Mouse (Mus musculus): ENCODE results near the gene R3hdm4.

The R3hdm4 gene

GRCm38 (mm10) chr10:79924998-79925784 is 4.2 kb upstream of the R3hdm4 start:
- DNase-seq = peak; percentile 92

DNA sequence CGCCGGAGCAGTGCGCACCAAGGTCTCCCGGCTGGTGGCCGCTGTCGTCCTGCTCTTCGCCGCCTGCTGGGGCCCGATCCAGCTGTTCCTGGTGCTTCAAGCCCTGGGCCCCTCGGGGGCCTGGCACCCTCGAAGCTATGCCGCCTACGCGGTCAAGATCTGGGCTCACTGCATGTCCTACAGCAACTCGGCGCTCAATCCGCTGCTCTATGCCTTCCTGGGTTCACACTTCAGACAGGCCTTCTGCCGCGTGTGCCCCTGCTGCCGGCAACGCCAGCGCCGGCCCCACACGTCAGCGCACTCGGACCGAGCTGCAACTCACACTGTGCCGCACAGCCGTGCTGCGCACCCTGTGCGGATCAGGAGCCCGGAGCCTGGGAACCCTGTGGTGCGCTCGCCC is 564 bp upstream of the R3hdm4 start:
- no peak for DNase-seq

- DNase-seq = no peak
These were observed 735 bp downstream of the R3hdm4 start for GRCm38 (mm10) chr10:79920056-79920890.

DNA sequence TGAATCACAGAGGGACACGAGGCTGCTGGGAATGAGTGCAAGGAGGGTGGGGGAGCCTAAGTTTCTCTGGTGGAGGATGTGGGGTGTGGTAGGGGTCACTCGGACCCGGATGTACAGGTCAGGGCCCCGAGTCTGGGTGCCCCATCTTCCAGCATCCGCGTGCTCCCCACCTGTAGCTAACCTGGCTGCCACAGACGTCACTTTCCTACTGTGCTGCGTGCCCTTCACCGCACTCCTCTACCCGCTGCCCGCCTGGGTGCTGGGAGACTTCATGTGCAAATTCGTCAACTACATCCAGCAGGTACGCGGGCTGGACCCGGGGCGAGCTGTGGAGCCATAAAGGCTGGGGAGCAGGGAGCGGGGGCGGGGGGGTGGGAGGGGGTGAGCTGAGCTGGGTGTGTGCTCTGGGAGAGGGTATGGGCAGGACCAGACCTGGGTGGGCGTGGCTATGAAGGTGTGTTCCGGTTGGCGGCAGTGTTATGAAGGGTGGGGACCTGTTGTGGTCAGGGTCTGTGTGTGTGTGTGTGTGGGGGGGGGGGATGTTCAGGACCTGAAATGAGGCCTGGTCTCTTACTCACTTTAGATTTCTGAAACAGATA is 1.7 kb downstream of the R3hdm4 start:
- DNase-seq = no peak

DNA sequence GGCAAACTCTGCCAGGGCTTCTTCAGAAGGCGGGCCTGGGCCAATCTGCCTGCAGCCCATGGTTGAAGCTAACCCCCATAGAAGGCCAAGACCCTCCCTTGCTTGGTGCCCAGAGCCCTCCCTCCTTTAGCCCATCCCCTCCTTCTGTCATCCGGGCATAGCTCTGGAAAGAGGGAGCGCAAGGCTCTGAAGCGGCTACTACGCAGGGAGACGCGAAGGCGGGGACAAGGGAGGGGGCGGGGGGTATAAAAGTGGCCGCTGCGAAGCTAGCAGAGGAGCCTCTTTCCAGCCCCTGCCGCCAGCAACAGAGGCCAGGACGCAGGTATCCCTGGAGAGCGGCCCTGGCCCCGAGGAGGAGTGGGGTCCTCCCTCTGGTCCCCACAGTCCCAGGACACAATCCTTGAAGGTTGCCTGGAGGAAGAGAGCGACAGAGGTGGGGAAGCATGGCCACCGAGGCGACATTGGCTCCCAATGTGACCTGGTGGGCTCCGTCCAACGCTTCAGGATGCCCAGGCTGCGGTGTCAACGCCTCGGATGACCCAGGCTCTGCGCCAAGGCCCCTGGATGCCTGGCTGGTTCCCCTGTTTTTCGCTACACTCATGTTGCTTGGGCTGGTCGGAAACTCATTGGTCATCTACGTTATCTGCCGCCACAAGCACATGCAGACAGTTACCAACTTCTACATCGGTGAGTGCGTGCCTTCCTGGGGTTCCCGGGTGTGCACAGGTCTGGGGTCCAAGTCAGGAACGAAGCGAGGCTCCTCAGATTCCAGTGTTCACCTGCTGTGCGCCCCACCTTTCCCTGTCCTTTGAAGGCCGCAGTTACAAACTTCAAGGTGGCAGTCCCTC is 2.6 kb downstream of the R3hdm4 start:
- DNase-seq = no peak

DNA sequence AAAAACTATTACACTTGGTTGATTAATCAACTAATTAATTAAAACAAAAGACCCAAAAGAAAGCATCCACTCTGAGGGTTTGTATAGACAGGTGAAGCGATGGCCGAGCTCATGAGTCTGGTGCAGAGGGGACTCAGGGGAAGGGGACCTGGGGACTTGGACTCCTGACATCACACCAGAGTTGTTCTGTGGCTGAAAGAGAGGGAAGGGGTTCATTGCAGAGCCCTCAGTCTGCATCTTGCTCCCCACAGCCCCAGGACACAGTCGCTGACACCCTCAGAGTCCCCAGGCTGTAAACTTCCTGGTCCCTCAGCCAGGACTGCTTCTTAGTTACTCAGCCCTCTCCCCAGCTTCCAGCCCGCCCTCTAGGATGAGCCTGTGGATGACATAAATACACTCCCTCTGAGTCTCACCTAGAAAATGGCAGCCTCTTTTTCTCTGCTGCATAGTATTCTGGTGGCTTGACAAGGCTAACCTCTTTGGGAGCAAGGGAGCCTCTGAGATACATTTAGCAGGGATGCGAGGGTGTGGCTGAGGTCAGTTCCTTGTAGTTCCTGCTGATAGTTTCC is 3.4 kb downstream of the R3hdm4 start:
- no peak for DNase-seq

DNA sequence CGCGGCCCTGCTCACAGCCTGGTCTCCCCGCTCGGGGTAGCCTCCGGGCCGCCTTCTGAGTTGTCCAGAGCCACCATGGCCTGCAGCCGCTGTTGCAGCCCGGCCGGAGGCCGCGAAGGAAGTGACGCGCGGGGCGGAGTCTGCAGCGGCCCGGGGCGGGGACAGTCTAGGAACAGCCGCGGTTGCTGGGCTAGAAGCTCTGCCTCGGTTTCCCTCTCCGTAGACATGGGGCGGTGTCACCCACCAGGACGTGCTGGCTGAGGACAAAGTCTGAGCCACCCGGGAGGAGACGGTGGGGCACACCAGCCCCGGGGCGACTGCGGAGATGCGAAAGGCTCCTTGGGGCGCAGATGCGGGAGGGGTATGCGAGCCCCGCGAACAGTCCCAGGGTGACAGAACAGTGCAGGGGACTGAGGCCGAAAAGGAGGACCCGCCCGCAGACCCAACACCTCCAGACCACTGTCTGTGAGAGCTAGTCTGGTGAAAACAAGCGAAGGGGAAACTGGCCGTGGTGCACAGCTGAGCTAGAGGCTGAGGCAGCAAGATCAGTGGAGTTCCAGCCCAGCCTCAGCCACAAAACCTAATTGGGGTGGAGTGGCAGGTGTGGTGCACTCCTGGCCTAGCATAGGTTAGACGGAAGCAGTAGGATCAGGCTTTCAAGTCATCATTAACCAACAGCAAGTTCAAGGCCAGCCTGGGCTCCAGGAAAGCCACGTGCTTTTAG is 4.0 kb downstream of the R3hdm4 start, which contains the start of gene Kiss1r:
Kiss1r (plus strand) TSS at position 164 of the 724 bp plus-strand sequence.
- DNase-seq = peak; percentile 91

DNA sequence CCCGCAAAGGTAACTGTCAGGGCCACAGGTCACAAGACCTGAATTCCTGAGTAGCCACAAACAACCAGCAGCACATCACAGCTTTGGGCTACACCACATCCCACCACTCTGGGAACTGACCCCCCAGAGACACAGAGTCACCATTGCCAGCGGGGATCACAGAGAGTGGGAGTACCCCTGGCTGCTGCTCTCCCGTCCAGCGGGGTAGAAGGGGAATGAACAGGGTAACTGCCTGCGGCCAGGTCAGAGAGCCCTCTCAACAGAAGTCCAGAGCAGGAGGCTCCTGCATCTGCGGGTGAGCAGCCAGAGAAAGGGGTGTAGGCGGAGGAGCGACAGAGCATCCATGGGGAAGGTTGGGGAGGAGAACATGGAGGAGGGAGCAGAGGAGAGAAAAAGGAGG is 4.9 kb downstream of the R3hdm4 start:
- DNase-seq = peak; percentile 21

DNA sequence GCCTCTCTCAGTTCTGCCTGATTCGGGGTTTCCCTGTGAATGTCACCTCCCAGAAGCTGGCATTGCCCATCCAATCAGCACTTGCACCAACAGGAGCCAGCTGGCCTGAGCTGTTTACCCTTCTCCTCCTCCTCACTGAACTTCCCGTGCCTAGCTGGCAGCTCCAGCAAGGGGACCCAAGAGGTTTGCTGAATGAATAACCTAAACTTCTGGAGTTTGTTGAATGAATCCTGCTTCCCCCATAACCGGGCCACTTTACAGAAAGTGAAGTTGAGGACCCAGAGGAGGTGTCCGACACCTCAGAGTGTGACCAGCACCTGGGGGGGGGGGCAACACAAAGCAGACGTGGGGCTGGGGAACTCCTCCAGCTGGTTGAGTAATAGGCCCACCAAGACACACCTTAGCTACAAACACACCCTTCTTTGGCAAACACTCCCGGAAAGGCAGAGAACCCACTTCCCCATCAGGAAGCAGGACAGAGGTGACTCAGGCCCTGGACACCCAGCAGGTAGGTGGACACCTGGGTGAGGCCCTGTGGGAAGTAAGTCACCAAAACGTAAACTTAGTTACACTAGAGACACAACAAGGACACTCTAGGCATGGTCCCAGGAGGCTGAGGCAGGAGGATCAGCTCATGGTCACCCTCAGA is 5.9 kb downstream of the R3hdm4 start:
- DNase-seq = no peak

GRCm38 (mm10) chr10:79914131-79914947 is 6.7 kb downstream of the R3hdm4 start:
- peak; percentile 68 for DNase-seq

GRCm38 (mm10) chr10:79912412-79912811 is 8.6 kb downstream of the R3hdm4 start:
- peak; percentile 42 for DNase-seq

- DNase-seq = no peak
These were observed 10.5 kb downstream of the R3hdm4 start, which contains the start of gene Gm26602 for GRCm38 (mm10) chr10:79910556-79910955. Gene Gm26602, plus strand, starts transcription at chr10:79910856.

DNA sequence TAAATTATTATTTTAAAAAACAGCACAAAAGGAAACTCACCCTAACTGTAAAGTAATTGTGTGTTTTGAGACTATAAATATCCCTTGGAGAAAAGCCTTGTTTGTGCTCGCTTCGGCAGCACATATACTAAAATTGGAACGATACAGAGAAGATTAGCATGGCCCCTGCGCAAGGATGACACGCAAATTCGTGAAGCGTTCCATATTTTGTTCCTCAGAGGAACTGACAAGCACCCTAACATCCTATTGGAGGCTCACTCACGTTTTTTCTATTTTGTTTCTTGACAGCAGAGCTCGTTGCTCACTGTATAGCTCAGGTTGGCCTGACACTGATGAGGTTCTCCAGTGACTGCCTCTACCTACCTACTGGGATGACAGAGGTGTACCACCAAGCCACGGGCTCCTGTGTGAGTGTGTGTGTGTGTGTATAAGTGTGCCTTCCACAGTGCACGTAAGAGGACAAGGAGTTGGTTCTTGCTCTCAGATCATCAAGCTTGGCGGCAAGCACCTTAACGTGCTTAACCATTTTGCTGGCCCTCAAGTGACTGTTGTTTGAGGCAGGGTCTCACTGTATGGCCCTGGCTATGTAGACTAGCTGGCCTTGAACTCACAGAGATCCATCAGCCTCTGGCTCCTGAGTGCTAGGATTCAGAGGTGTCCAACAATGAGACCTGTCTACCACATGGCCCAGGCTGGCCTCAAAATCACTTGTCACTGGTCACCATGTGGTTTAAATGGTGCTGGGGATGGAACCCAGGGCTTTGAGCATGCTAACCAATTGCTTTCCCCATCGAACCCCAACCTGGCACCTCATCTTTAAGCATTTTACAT is 11.7 kb downstream of the R3hdm4 start:
- peak; percentile 31 for DNase-seq

GRCm38 (mm10) chr10:79908167-79909091 is 12.6 kb downstream of the R3hdm4 start, which contains the start of gene Med16:
Gene Med16, minus strand, starts transcription at chr10:79908923.
- DNase-seq = peak; percentile 96

- DNase-seq = no peak
These were observed 13.6 kb downstream of the R3hdm4 start for GRCm38 (mm10) chr10:79907415-79907814.

DNA sequence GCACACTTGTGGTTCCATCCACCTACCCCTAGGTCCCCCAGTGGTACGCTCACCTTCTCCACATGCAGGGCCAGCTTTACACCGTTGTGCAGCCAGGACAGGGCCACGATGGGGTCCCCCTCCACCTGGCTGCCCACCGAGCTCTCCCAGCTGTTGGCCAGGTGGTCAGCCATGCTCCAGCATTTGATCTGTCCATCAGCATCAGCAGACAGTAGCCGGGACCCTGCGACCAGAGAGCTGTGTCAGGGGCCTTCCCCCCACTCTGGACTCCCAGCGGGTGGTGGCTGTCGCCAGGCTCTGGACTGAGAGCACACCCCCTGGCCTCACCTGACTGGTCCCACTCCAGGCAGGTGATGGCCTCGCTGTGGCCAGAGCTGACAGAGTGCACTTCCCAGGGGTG is 14.3 kb downstream of the R3hdm4 start:
- no peak for DNase-seq

- DNase-seq = no peak
These were observed 20.0 kb downstream of the R3hdm4 start for GRCm38 (mm10) chr10:79900951-79901410.

All from liver (tissue).